9 mouse cellular contexts compared by ENCODE assay signal in genomic region chr5:124438229-124438628, GRCm38 (mm10). TPM values are rescaled to one million over a fixed set of nuclear protein-coding genes. Genes with fewer than 3 reads are reported as not detected.
DNase-seq lines count a peak whose midpoint lies in the region; ATAC-seq lines count a peak whose summit lies in the region.
"Had no signal": no experiment of that assay in that cellular context is flagged by ENCODE, and none has a peak within 500 bp of the region (broad histone marks: within the 10 kb centered on the region; RNA-seq: fewer than 3 reads in every experiment).

No protein-coding gene starts in this region.

- intact Hi-C loops in heart, postnatal 25 days (cut with DNase I): loop anchor here (5.0 kb wide), 1 partner anchor 39 kb away; the partner anchor contains the start of gene Rilpl2

- H3K4me1 ChIP-seq in hindbrain, embryonic 13.5 days (replicated peaks): peaks cover 16% of the 10 kb centered on the region

- H3K27ac ChIP-seq in hindbrain, embryonic 13.5 days: no peak overlapping the region

- H3K27me3 ChIP-seq in hindbrain, embryonic 13.5 days: no peaks in the 10 kb centered on the region; the same call in 1 of the 2 replicates
- H3K27me3 ChIP-seq: limb, embryonic 12.5 days had no signal

- peak; percentile 43; the same call in 1 of the 2 replicates for ATAC-seq in megakaryocyte-erythroid progenitor cell, adult 5-6 weeks (replicated peaks; ENCODE audit: low FRiP score, low TSS enrichment, poor library complexity, severe bottlenecking)
- no peak for ATAC-seq in hindbrain, embryonic 13.5 days (ENCODE audit: low FRiP score)

- H3K9ac ChIP-seq in hindbrain, embryonic 13.5 days: no peak overlapping the region
- H3K9ac ChIP-seq: limb, embryonic 12.5 days had no signal

- H3K9me3 ChIP-seq in hindbrain, embryonic 13.5 days: no peaks in the 10 kb centered on the region
- H3K9me3 ChIP-seq: limb, embryonic 12.5 days had no signal

- H3K36me3 ChIP-seq in hindbrain, embryonic 13.5 days: no peaks in the 10 kb centered on the region
- H3K36me3 ChIP-seq: limb, embryonic 12.5 days had no signal

- H3K4me3 ChIP-seq in hindbrain, embryonic 13.5 days: no peak overlapping the region

- whole genome bisulfite sequencing in hindbrain, embryonic 13.5 days: 94% methylated on average over 5 of the region's 5 CpGs

- DNase-seq in heart, adult 18-20 months: peak; percentile 50 to 53
- no peak for DNase-seq in heart, postnatal 25 days (ENCODE audit: low spot score)
- peak; percentile 70 for DNase-seq in adipocyte (ENCODE audit: low spot score)
- peak; percentile 50 for DNase-seq in kidney, postnatal 10 days
- DNase-seq in layer of hippocampus, postnatal 36 days: no peak
- no peak for DNase-seq in layer of hippocampus, adult 18-20 months (ENCODE audit: low spot score in 2 of 2)

- H3K4me2 ChIP-seq in hindbrain, embryonic 13.5 days: no peak overlapping the region

RNA-seq across cellular contexts. Expression of gene Kmt5a, which starts 1.5 kb away (rescaled TPM):
- total RNA-seq in heart, adult 18-20 months (2021): 100 to 1,000 TPM; 205 to 229 TPM
- 100 to 1,000 TPM; 221 to 226 TPM for total RNA-seq in heart, postnatal 25 days (2021)
- total RNA-seq in megakaryocyte-erythroid progenitor cell, adult 5-6 weeks (2014; fragmentation: Nextera tagmentation): 177 and 250 TPM in 2 replicates
- 187 and 201 TPM in 2 replicates for total RNA-seq in megakaryocyte-erythroid progenitor cell, adult 5-6 weeks (2017)
- 18.0 and 20.6 TPM in 2 replicates for polyA plus RNA-seq in hindbrain, embryonic 13.5 days (2015; fragmentation: Nextera tagmentation; extraction: Ambion mirVana)
- 10 to 100 TPM; 63.9 to 78.5 TPM for total RNA-seq in layer of hippocampus, postnatal 36 days (2021)
- total RNA-seq in layer of hippocampus, adult 18-20 months (2021): 10 to 100 TPM; 66.3 to 73.0 TPM

RNA-seq across cellular contexts. Expression of gene Sbno1, which starts 12.4 kb away (rescaled TPM):
- total RNA-seq in heart, adult 18-20 months (2021): 10 to 100 TPM; 61.1 to 66.0 TPM
- total RNA-seq in heart, postnatal 25 days (2021): 10 to 100 TPM; 63.9 to 68.9 TPM
- 131 and 149 TPM in 2 replicates for total RNA-seq in megakaryocyte-erythroid progenitor cell, adult 5-6 weeks (2014; fragmentation: Nextera tagmentation)
- total RNA-seq in megakaryocyte-erythroid progenitor cell, adult 5-6 weeks (2017): 255 and 297 TPM in 2 replicates
- 108 and 115 TPM in 2 replicates for polyA plus RNA-seq in hindbrain, embryonic 13.5 days (2015; fragmentation: Nextera tagmentation; extraction: Ambion mirVana)
- 100 to 1,000 TPM; 148 to 157 TPM for total RNA-seq in layer of hippocampus, postnatal 36 days (2021)
- 100 to 1,000 TPM; 148 to 154 TPM for total RNA-seq in layer of hippocampus, adult 18-20 months (2021)

RNA-seq across cellular contexts. Expression of gene Rilpl2, which starts 39.9 kb away (rescaled TPM):
- total RNA-seq in heart, adult 18-20 months (2021): 1 to 10 TPM; 6.9 to 7.1 TPM
- 1 to 10 TPM; 7.9 to 9.4 TPM for total RNA-seq in heart, postnatal 25 days (2021)
- 16.1 and 18.0 TPM in 2 replicates for total RNA-seq in megakaryocyte-erythroid progenitor cell, adult 5-6 weeks (2014; fragmentation: Nextera tagmentation)
- total RNA-seq in megakaryocyte-erythroid progenitor cell, adult 5-6 weeks (2017): 13.8 and 19.0 TPM in 2 replicates
- polyA plus RNA-seq in hindbrain, embryonic 13.5 days (2015; fragmentation: Nextera tagmentation; extraction: Ambion mirVana): 21.2 and 23.8 TPM in 2 replicates
- total RNA-seq in layer of hippocampus, postnatal 36 days (2021): 10 to 100 TPM; 19.8 to 20.6 TPM
- 10 to 100 TPM; 20.4 to 22.6 TPM for total RNA-seq in layer of hippocampus, adult 18-20 months (2021)

RNA-seq across cellular contexts. Expression of gene Snrnp35, which starts 44.7 kb away (rescaled TPM):
- 10 to 100 TPM; 14.0 to 14.2 TPM for total RNA-seq in heart, adult 18-20 months (2021)
- 10 to 100 TPM; 10.0 to 12.7 TPM for total RNA-seq in heart, postnatal 25 days (2021)
- 6.1 and 9.4 TPM in 2 replicates for total RNA-seq in megakaryocyte-erythroid progenitor cell, adult 5-6 weeks (2014; fragmentation: Nextera tagmentation)
- total RNA-seq in megakaryocyte-erythroid progenitor cell, adult 5-6 weeks (2017): 3.2 and 11.1 TPM in 2 replicates
- 22.5 and 27.5 TPM in 2 replicates for polyA plus RNA-seq in hindbrain, embryonic 13.5 days (2015; fragmentation: Nextera tagmentation; extraction: Ambion mirVana)
- 10 to 100 TPM; 27.4 to 31.7 TPM for total RNA-seq in layer of hippocampus, postnatal 36 days (2021)
- 10 to 100 TPM; 25.3 to 28.7 TPM for total RNA-seq in layer of hippocampus, adult 18-20 months (2021)

Comparison
In these comparisons a context has a peak if more than half of its experiments do, and no peak if none do; other contexts are left out.
1. DNase-seq: peak in heart, adult 18-20 months (2 of 2), adipocyte (single experiment) and kidney, postnatal 10 days (single experiment); none in heart, postnatal 25 days (single experiment), layer of hippocampus, postnatal 36 days (0 of 2) and layer of hippocampus, adult 18-20 months (0 of 2).